Mouse (Mus musculus) lung, embryonic 15.5 days (tissue): ENCODE data around the gene Tmem260. TPM values are rescaled to one million over a fixed set of nuclear protein-coding genes. Genes with fewer than 3 reads are reported as not detected.

Source experiments
- ATAC-seq: fragments of 200-750 bp; cut with Nextera tagmentation; 2 replicates; pipeline ENCODE4 v1.8.0; 2017; ENCODE audit warnings: moderate number of reproducible peaks, borderline replicate concordance; ENCODE audit not compliant: low FRiP score, low TSS enrichment; ENCODE audit errors: extremely low read depth
- H3K27ac ChIP-seq: fragments of 300-500 bp; sonication (generic); 2 replicates; pipeline ENCODE4 v1.5.1; 2015; ENCODE audit warnings: moderate library complexity, mild to moderate bottlenecking, inconsistent platforms
- H3K27me3 ChIP-seq: fragments of 300-500 bp; sonication (generic); 2 replicates; pipeline ENCODE4 v1.6.1; 2015; ENCODE audit warnings: inconsistent platforms
- H3K36me3 ChIP-seq: fragments of 300-500 bp; sonication (generic); 2 replicates; pipeline ENCODE4 v1.6.1; 2015; ENCODE audit warnings: inconsistent platforms
- H3K4me1 ChIP-seq: fragments of 300-500 bp; sonication (generic); 2 replicates; pipeline ENCODE4 v1.6.1; 2015; ENCODE audit warnings: inconsistent platforms
- H3K4me2 ChIP-seq: fragments of 300-500 bp; sonication (generic); 2 replicates; pipeline ENCODE4 v1.6.1; 2015; ENCODE audit warnings: inconsistent platforms, mild to moderate bottlenecking, moderate library complexity
- H3K4me3 ChIP-seq: fragments of 300-500 bp; sonication (generic); 2 replicates; pipeline ENCODE4 v1.5.1; 2015; ENCODE audit warnings: mild to moderate bottlenecking, inconsistent platforms
- H3K9ac ChIP-seq: fragments of 300-500 bp; sonication (generic); 2 replicates; pipeline ENCODE4 v1.6.1; 2015; ENCODE audit warnings: inconsistent platforms
- H3K9me3 ChIP-seq: fragments of 300-500 bp; sonication (generic); 2 replicates; pipeline ENCODE4 v1.6.1; 2016; ENCODE audit warnings: inconsistent platforms
- WGBS: fragments of 180-500 bp; shearing (Covaris S2); methylation state at CpG from one replicate; pipeline ENCODE4 v1.1.7; 2015; 5-methylcytosine and 5-hydroxymethylcytosine counted together
- polyA plus RNA-seq: library from polyadenylated mRNA; unstranded; fragments of >200 nt; fragmentation: Nextera tagmentation; extraction: Ambion mirVana; gene quantifications from 2 replicates; pipeline ENCODE4 v1.2.1, GENCODE M21; 2015

Tmem260 gene
- 20.1 and 24.4 TPM in 2 replicates for polyA plus RNA-seq

DNA sequence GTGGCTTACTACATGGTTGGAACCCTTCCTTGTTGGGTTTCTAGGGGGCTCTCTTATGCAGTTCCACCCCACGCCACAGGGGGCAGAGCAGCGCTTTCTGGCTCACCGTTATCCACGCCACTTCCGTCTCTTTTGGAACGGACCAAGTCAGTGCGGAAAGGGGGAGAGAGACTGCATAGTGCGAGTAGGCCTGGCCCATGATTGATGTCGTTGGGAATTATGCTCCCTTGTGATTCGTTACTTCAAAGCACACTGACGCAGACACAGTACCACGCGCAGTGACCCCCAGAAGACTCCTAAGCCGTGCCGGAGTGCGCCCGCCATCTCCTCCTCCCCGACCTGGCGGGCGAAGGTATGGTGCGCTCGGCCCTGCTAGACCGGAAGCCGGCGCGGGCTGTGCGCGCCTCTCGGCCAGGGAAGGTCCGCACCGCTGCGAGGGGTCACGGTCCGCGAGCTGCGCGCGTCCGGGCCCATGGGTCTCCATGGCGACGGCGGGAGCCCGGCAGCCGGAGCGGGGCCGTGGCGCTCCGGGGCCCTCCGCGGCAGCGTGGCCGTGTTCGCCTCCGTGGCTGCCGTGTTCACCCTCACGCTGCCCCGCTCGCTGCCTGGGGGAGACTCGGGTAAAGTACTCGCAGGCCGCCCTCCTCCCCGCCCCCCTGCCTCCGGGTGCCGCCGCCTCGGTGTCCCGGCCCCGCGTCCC lies at the start of gene Tmem260:
TSS of gene Tmem260 (plus strand) at position 141 of the 700 bp plus-strand sequence.
- peak within 1 kb of the TSS; percentile 92 for H3K9ac ChIP-seq
- H3K27ac ChIP-seq = peak within 1 kb of the TSS; percentile 82
- peak within 1 kb of the TSS; percentile 62 for H3K4me2 ChIP-seq
- under 1% methylated on average over 66 of the region's 69 CpGs for WGBS
- H3K36me3 ChIP-seq = no peaks in the 10 kb centered on the region
- H3K27me3 ChIP-seq = no peaks in the 10 kb centered on the region
- ATAC-seq = peak; percentile 98
- H3K4me3 ChIP-seq = peak within 1 kb of the TSS; percentile 89
- H3K4me1 ChIP-seq = peaks cover 14% of the 10 kb centered on the region
- H3K9me3 ChIP-seq = no peaks in the 10 kb centered on the region

GRCm38 (mm10) chr14:48406086-48406485 lies 39.8 kb upstream of the Tmem260 start:
- Histone ChIP-seq H3K36me3 (no peaks in the 10 kb centered on the region), H3K9me3 (no peaks in the 10 kb centered on the region), H3K9ac (no peak overlapping the region), H3K4me2 (no peak overlapping the region), H3K4me1 (no peaks in the 10 kb centered on the region), H3K27me3 (no peaks in the 10 kb centered on the region), H3K27ac (no peak overlapping the region), H3K4me3 (no peak overlapping the region)
- 87% methylated on average over 13 of the region's 13 CpGs for WGBS
- no peak for ATAC-seq

- Histone ChIP-seq H3K9me3 (no peaks in the 10 kb centered on the region), H3K4me2 (no peak overlapping the region), H3K4me3 (no peak overlapping the region), H3K36me3 (no peaks in the 10 kb centered on the region), H3K27ac (no peak overlapping the region), H3K4me1 (no peaks in the 10 kb centered on the region), H3K9ac (no peak overlapping the region), H3K27me3 (no peaks in the 10 kb centered on the region)
- 59% methylated on average over 3 of the region's 3 CpGs for WGBS
- no peak for ATAC-seq
Observed at GRCm38 (mm10) chr14:48417064-48417463, 28.9 kb upstream of the Tmem260 start.

- no peaks in the 10 kb centered on the region for H3K36me3 ChIP-seq
- H3K4me2 ChIP-seq = no peak overlapping the region
- no peak overlapping the region for H3K4me3 ChIP-seq
- no peaks in the 10 kb centered on the region for H3K27me3 ChIP-seq
- no peak overlapping the region for H3K27ac ChIP-seq
- no peak overlapping the region for H3K9ac ChIP-seq
- no peaks in the 10 kb centered on the region for H3K9me3 ChIP-seq
- H3K4me1 ChIP-seq = no peaks in the 10 kb centered on the region
- 40% methylated on average over 3 of the region's 3 CpGs for WGBS
- ATAC-seq = no peak
Observed at GRCm38 (mm10) chr14:48418264-48418663, 27.7 kb upstream of the Tmem260 start.

- no peak for ATAC-seq
- Histone ChIP-seq H3K27ac (no peak overlapping the region), H3K4me2 (no peak overlapping the region), H3K9ac (no peak overlapping the region), H3K36me3 (no peaks in the 10 kb centered on the region), H3K4me1 (no peaks in the 10 kb centered on the region), H3K9me3 (no peaks in the 10 kb centered on the region), H3K27me3 (no peaks in the 10 kb centered on the region), H3K4me3 (no peak overlapping the region)
- WGBS = 79% methylated on average over 5 of the region's 5 CpGs
Observed at GRCm38 (mm10) chr14:48418672-48419071, 27.3 kb upstream of the Tmem260 start.

DNA sequence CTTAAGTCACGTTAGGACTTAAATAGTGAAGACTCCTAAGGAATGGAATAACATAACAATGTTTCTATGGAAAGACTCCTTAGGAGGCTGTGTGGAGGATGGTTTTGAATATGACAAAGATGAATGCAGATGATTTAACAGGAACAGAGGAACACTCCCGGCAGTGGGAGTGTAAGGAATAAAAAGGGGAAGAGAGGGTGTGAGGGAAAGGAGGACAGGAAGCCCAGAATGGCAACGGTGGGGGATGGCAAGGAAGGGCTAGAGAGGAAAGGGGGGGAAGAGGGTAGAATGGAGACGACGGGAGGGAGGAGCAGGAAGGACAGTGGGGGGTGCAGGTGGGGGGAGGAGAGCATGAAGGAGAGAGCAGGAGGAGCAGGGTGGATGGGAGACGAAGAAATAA lies 24.4 kb upstream of the Tmem260 start:
- no peak overlapping the region for H3K27ac ChIP-seq
- H3K4me3 ChIP-seq = no peak overlapping the region
- no peaks in the 10 kb centered on the region for H3K36me3 ChIP-seq
- no peaks in the 10 kb centered on the region for H3K27me3 ChIP-seq
- H3K4me1 ChIP-seq = no peaks in the 10 kb centered on the region
- ATAC-seq = no peak
- H3K9me3 ChIP-seq = no peaks in the 10 kb centered on the region
- H3K9ac ChIP-seq = no peak overlapping the region
- 11% methylated on average over 6 of the region's 6 CpGs for WGBS
- peak overlapping the region; percentile 47 for H3K4me2 ChIP-seq

DNA sequence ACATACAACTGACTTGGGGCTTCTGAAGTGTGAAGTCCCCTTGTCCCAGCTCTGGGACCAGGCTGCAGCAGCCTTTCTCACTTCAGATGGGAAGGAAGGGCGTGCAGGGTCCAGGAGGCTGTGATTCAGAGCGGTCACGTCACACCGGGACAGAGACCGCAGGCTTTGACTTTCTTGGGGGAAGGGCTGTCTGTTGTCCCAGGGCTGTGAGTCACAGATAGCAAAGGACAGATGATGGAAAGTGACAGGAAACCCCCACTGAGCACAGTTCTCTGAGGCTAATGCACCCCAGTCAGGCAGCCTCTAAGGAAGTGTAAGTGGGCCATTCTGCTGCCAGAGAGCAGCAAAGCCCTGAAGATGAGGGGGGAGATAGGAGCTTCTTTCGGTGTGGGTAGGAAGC lies 23.9 kb upstream of the Tmem260 start:
- 8% methylated on average over 6 of the region's 6 CpGs for WGBS
- Histone ChIP-seq H3K4me3 (no peak overlapping the region), H3K36me3 (no peaks in the 10 kb centered on the region), H3K4me2 (peak overlapping the region; percentile 47), H3K27ac (no peak overlapping the region), H3K9ac (no peak overlapping the region), H3K4me1 (no peaks in the 10 kb centered on the region), H3K27me3 (no peaks in the 10 kb centered on the region), H3K9me3 (no peaks in the 10 kb centered on the region)
- 0 out of 2 replicates have a peak, but pooled peaks have one; percentile 49 for ATAC-seq

- Histone ChIP-seq H3K4me3 (no peak overlapping the region), H3K27ac (no peak overlapping the region), H3K9me3 (no peaks in the 10 kb centered on the region), H3K4me1 (no peaks in the 10 kb centered on the region), H3K9ac (no peak overlapping the region), H3K27me3 (no peaks in the 10 kb centered on the region), H3K36me3 (no peaks in the 10 kb centered on the region), H3K4me2 (peak overlapping the region; percentile 47)
- 56% methylated on average over 4 of the region's 4 CpGs for WGBS
- ATAC-seq = no peak
Observed at GRCm38 (mm10) chr14:48422436-48422835, 23.5 kb upstream of the Tmem260 start.

DNA sequence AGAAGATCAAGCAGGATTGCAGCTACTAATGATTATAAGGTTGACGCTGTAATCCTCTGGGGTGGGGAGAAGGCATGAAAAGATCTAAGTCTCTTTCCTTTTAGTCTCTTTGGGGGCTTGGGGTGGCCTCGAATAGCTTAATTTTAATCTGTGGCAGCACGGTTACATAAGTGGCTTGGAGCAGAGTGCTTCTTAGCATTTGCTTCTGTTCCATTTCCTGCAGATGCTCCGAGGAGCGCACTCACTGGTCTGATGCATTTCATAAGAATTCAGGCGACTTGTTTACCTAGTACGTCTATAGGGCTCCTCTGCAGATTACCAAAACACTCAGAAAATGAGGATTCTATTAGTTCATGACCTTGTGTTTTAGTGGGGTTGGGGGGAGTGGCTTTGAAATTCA lies 23.0 kb upstream of the Tmem260 start:
- Histone ChIP-seq H3K9me3 (no peaks in the 10 kb centered on the region), H3K9ac (no peak overlapping the region), H3K27me3 (no peaks in the 10 kb centered on the region), H3K27ac (no peak overlapping the region), H3K4me1 (no peaks in the 10 kb centered on the region), H3K4me3 (no peak overlapping the region), H3K36me3 (no peaks in the 10 kb centered on the region), H3K4me2 (no peak overlapping the region)
- 52% methylated on average over 7 of the region's 7 CpGs for WGBS
- no peak for ATAC-seq

DNA sequence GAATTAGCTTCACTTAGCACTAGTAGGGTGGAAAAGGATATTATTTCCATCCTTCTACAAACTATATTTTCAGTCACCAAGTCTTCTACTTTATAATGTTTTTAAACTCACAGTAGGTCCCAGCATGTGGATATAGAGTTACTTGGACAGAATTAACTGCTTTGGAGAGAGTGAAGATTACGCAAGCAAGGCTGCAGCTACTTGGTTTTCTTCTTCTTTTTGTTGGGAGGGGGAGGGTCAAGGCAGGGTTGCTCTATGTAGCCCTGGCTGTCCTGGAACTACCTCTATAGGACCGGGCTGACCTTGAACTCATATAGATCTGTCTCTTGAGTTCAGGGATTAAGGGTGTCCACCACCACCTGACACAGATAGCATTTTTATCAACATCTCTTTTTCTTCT lies 13.9 kb upstream of the Tmem260 start:
- ATAC-seq = no peak
- Histone ChIP-seq H3K36me3 (no peaks in the 10 kb centered on the region), H3K4me3 (no peak overlapping the region), H3K27ac (no peak overlapping the region), H3K4me2 (no peak overlapping the region), H3K9ac (no peak overlapping the region), H3K9me3 (no peaks in the 10 kb centered on the region), H3K27me3 (no peaks in the 10 kb centered on the region), H3K4me1 (no peaks in the 10 kb centered on the region)
- WGBS = 73% methylated on average over 2 of the region's 2 CpGs

DNA sequence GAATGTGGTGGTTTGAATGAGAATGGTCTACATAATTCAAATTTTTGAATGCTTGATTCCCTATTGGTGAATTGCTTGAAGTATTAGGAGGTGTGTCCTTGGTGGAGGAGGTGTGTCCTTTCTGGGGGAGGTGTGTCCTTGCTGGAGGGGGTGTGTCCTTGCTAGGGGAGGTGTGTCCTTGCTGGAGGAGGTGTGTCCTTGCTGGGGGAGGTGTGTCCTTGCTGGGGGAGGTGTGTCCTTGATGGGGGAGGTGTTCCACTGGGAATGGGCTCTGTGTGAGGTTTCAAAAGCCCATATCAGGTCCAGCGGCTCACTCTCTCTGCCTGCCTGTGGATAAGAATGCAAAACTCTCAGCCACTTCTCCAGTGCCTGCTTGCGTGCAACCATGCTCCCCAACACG lies 2.1 kb upstream of the Tmem260 start:
- Histone ChIP-seq H3K4me3 (no peak overlapping the region), H3K9ac (no peak overlapping the region), H3K9me3 (no peaks in the 10 kb centered on the region), H3K27me3 (no peaks in the 10 kb centered on the region), H3K27ac (no peak overlapping the region), H3K4me2 (no peak overlapping the region), H3K4me1 (peaks cover 11% of the 10 kb centered on the region), H3K36me3 (no peaks in the 10 kb centered on the region)
- ATAC-seq = no peak
- 39% methylated on average over 3 of the region's 3 CpGs for WGBS

GRCm38 (mm10) chr14:48451966-48452407 lies 6.1 kb downstream of the Tmem260 start:
- H3K27ac ChIP-seq = no peak overlapping the region
- no peaks in the 10 kb centered on the region for H3K27me3 ChIP-seq
- no peak overlapping the region for H3K4me3 ChIP-seq
- ATAC-seq = no peak
- peaks cover 13% of the 10 kb centered on the region for H3K4me1 ChIP-seq
- WGBS = 75% methylated on average over 18 of the region's 18 CpGs
- H3K9ac ChIP-seq = no peak overlapping the region
- no peak overlapping the region for H3K4me2 ChIP-seq
- no peaks in the 10 kb centered on the region for H3K9me3 ChIP-seq
- 0 out of 2 replicates have a peak, but pooled peaks cover 5% of the 10 kb centered on the region for H3K36me3 ChIP-seq
